Mouse (Mus musculus) MEL (cell line): ENCODE measurements around the gene Fzd4. TPM values are rescaled to one million over a fixed set of nuclear protein-coding genes. Genes with fewer than 3 reads are reported as not detected.
A peak's percentile ranks its signal among the peaks of the same experiment; 100 is the strongest.

Experiments
- DNase-seq: peaks from one replicate; pipeline ENCODE4 v3.0.0; 2011; ENCODE audit warnings: low read depth, low spot score
- H3K27ac ChIP-seq: 2 replicates; pipeline ENCODE4 v1.5.1; 2012; ENCODE audit warnings: low read depth, mild to moderate bottlenecking, control low read depth, low read length, moderate library complexity; ENCODE audit not compliant: control insufficient read depth
- H3K27me3 ChIP-seq, 2 experiments: fragments of 150-350 bp in 1 of 2; sonication (generic) in 1 of 2; 2 replicates each; pipeline ENCODE4 v1.6.1; 2012; ENCODE audit warnings: low read length in 2 of 2, mild to moderate bottlenecking in 2 of 2, improper control_type of control experiment in 1 of 2, moderate library complexity in 1 of 2; ENCODE audit not compliant: insufficient read depth in 2 of 2, control insufficient read depth in 1 of 2
- H3K36me3 ChIP-seq, 2 experiments: 2 replicates each; pipeline ENCODE4 v1.6.1; 2012 to 2014; ENCODE audit warnings: low read length in 2 of 2, improper control_type of control experiment in 1 of 2, inconsistent platforms in 1 of 2, mild to moderate bottlenecking in 1 of 2; ENCODE audit not compliant: insufficient read depth in 2 of 2, control insufficient read depth in 1 of 2
- H3K4me1 ChIP-seq, 2 experiments: fragments of 150-350 bp in 1 of 2; sonication (generic) in 1 of 2; 2 replicates each; pipeline ENCODE4 v1.6.1; 2012; ENCODE audit warnings: low read length in 2 of 2, improper control_type of control experiment in 1 of 2, mild to moderate bottlenecking in 1 of 2; ENCODE audit not compliant: insufficient read depth in 2 of 2, control insufficient read depth in 1 of 2
- H3K4me3 ChIP-seq, 2 experiments: fragments of 150-350 bp in 1 of 2; sonication (generic) in 1 of 2; 2 replicates each; pipeline ENCODE4 v1.5.1; 2012; ENCODE audit warnings: low read depth in 2 of 2, low read length in 2 of 2, mild to moderate bottlenecking in 2 of 2, moderate library complexity in 2 of 2, control low read depth in 1 of 2, improper control_type of control experiment in 1 of 2; ENCODE audit not compliant: control insufficient read depth in 1 of 2, insufficient read depth in 1 of 2
- H3K79me2 ChIP-seq: 2 replicates; pipeline ENCODE4 v1.6.1; 2012; ENCODE audit warnings: mild to moderate bottlenecking, low read length, moderate library complexity; ENCODE audit not compliant: control insufficient read depth, poor library complexity, insufficient read depth
- H3K9ac ChIP-seq: 2 replicates; pipeline ENCODE4 v1.6.1; 2012; ENCODE audit warnings: low read depth, mild to moderate bottlenecking, control low read depth, low read length, moderate library complexity; ENCODE audit not compliant: control insufficient read depth, poor library complexity, severe bottlenecking
- H3K9me3 ChIP-seq: fragments of 150-350 bp; sonication (generic); replicated peaks from 2 replicates; pipeline ENCODE4 v1.6.1; 2012; ENCODE audit warnings: mild to moderate bottlenecking, low read length, improper control_type of control experiment, moderate library complexity; ENCODE audit not compliant: insufficient read depth
- BHLHE40 ChIP-seq: IDR thresholded peaks from 2 replicates; pipeline ENCODE4 v1.6.1; 2012; ENCODE audit warnings: low read depth, mild to moderate bottlenecking, inconsistent platforms, low read length, improper control_type of control experiment, borderline replicate concordance
- CHD2 ChIP-seq: IDR thresholded peaks from 2 replicates; pipeline ENCODE4 v1.6.1; 2011; ENCODE audit warnings: low read length, improper control_type of control experiment
- CTCF ChIP-seq, 3 experiments: IDR thresholded peaks in 2 of 3; conservative IDR thresholded peaks in 1 of 3; 2 replicates each; pipeline ENCODE4 v1.5.1; 2011 to 2012; ENCODE audit warnings: low read length in 3 of 3, low read depth in 2 of 3, mild to moderate bottlenecking in 2 of 3, improper control_type of control experiment in 1 of 3, inconsistent platforms in 1 of 3, mixed read lengths in 1 of 3, moderate library complexity in 1 of 3; ENCODE audit not compliant: control insufficient read depth in 1 of 3, insufficient read depth in 1 of 3, poor library complexity in 1 of 3, severe bottlenecking in 1 of 3
- ELF1 ChIP-seq: IDR thresholded peaks from 2 replicates; pipeline ENCODE4 v1.6.1; 2014; ENCODE audit warnings: low read depth, mild to moderate bottlenecking, inconsistent platforms, low read length, improper control_type of control experiment, moderate library complexity
- EP300 ChIP-seq, 2 experiments: IDR thresholded peaks; 2 replicates each; pipeline ENCODE4 v1.6.1; 2011; ENCODE audit warnings: improper control_type of control experiment in 2 of 2, low read length in 2 of 2, low read depth in 1 of 2, mild to moderate bottlenecking in 1 of 2
- ETS1 ChIP-seq: IDR thresholded peaks from 2 replicates; pipeline ENCODE4 v1.6.1; 2012; ENCODE audit warnings: low read depth, mild to moderate bottlenecking, inconsistent platforms, low read length, improper control_type of control experiment, moderate library complexity
- GABPA ChIP-seq: IDR thresholded peaks from 2 replicates; pipeline ENCODE4 v1.6.1; 2012; ENCODE audit warnings: low read depth, mild to moderate bottlenecking, inconsistent platforms, low read length, improper control_type of control experiment, moderate library complexity
- GATA1 ChIP-seq: IDR thresholded peaks from 2 replicates; pipeline ENCODE4 v1.6.1; 2011; ENCODE audit warnings: low read depth, low read length, improper control_type of control experiment
- HCFC1 ChIP-seq: IDR thresholded peaks from 2 replicates; pipeline ENCODE4 v1.6.1; 2012; ENCODE audit warnings: low read depth, mild to moderate bottlenecking, inconsistent platforms, low read length, improper control_type of control experiment, moderate library complexity
- JUND ChIP-seq: IDR thresholded peaks from 2 replicates; pipeline ENCODE4 v1.6.1; 2011; ENCODE audit warnings: low read depth, mild to moderate bottlenecking, improper control_type of control experiment, low read length
- KAT2A ChIP-seq: conservative IDR thresholded peaks from 2 replicates; pipeline ENCODE4 v1.6.1; 2012; ENCODE audit warnings: low read depth, low read length, improper control_type of control experiment, inconsistent platforms
- MAFK ChIP-seq: IDR thresholded peaks from 2 replicates; pipeline ENCODE4 v1.6.1; 2011; ENCODE audit warnings: low read depth, mild to moderate bottlenecking, low read length, improper control_type of control experiment, borderline replicate concordance
- MXI1 ChIP-seq: IDR thresholded peaks from 2 replicates; pipeline ENCODE4 v1.6.1; 2011; ENCODE audit warnings: mild to moderate bottlenecking, low read depth, low read length, improper control_type of control experiment
- MYC ChIP-seq: IDR thresholded peaks from 2 replicates; pipeline ENCODE4 v1.6.1; 2011; ENCODE audit warnings: low read depth, mild to moderate bottlenecking, low read length, improper control_type of control experiment, moderate library complexity
- NELFE ChIP-seq: IDR thresholded peaks from 2 replicates; pipeline ENCODE4 v1.6.1; 2011; ENCODE audit warnings: low read depth, low read length, improper control_type of control experiment
- POLR2AphosphoS2 ChIP-seq: IDR thresholded peaks from 2 replicates; pipeline ENCODE4 v1.6.1; 2011; ENCODE audit warnings: low read length, improper control_type of control experiment
- POLR2AphosphoS5 ChIP-seq: IDR thresholded peaks from 2 replicates; pipeline ENCODE4 v1.6.1; 2012; ENCODE audit warnings: low read depth, borderline replicate concordance, mild to moderate bottlenecking, inconsistent platforms, low read length, moderate library complexity, mixed read lengths
- RAD21 ChIP-seq: IDR thresholded peaks from 2 replicates; pipeline ENCODE4 v1.6.1; 2011; ENCODE audit warnings: mild to moderate bottlenecking, low read depth, low read length, improper control_type of control experiment
- SIN3A ChIP-seq: IDR thresholded peaks from 2 replicates; pipeline ENCODE4 v1.6.1; 2012; ENCODE audit warnings: low read length, improper control_type of control experiment, inconsistent platforms
- SMC3 ChIP-seq: IDR thresholded peaks from 2 replicates; pipeline ENCODE4 v1.6.1; 2011; ENCODE audit warnings: low read depth, low read length, improper control_type of control experiment
- TAL1 ChIP-seq: IDR thresholded peaks from 2 replicates; pipeline ENCODE4 v1.6.1; 2012; ENCODE audit warnings: mild to moderate bottlenecking, inconsistent platforms, low read length, moderate library complexity, mixed read lengths
- TBP ChIP-seq: IDR thresholded peaks from 2 replicates; pipeline ENCODE4 v1.8.0; 2011; ENCODE audit warnings: low read depth, low read length, improper control_type of control experiment
- TCF12 ChIP-seq: IDR thresholded peaks from 2 replicates; pipeline ENCODE4 v1.6.1; 2014; ENCODE audit warnings: low read depth, mild to moderate bottlenecking, inconsistent platforms, low read length, improper control_type of control experiment, moderate library complexity
- USF1 ChIP-seq: IDR thresholded peaks from 2 replicates; pipeline ENCODE4 v1.6.1; 2014; ENCODE audit warnings: low read depth, mild to moderate bottlenecking, inconsistent platforms, low read length, improper control_type of control experiment, moderate library complexity
- USF2 ChIP-seq, 2 experiments: IDR thresholded peaks; 2 replicates each; pipeline ENCODE4 v1.6.1; 2011 to 2012; ENCODE audit warnings: improper control_type of control experiment in 2 of 2, low read length in 2 of 2, borderline replicate concordance in 1 of 2, inconsistent platforms in 1 of 2, low read depth in 1 of 2, mild to moderate bottlenecking in 1 of 2; ENCODE audit not compliant: insufficient read depth in 1 of 2
- ZMIZ1 ChIP-seq: IDR thresholded peaks from 2 replicates; pipeline ENCODE4 v1.6.1; 2012; ENCODE audit warnings: low read depth, mild to moderate bottlenecking, inconsistent platforms, low read length, improper control_type of control experiment, moderate library complexity
- ZNF384 ChIP-seq: IDR thresholded peaks from 2 replicates; pipeline ENCODE4 v1.6.1; 2012; ENCODE audit warnings: low read depth, mild to moderate bottlenecking, inconsistent platforms, low read length, improper control_type of control experiment
- polyA plus RNA-seq, 2 experiments: library from polyadenylated mRNA; stranded (reverse) in 1 of 2; unstranded in 1 of 2; fragments of >175 nt in 1 of 2; fragments of >200 nt in 1 of 2; gene quantifications; 2 replicates each; pipeline versions ENCODE4 v1.2.1 to v1.2.4; 2012; ENCODE audit warnings: low replicate concordance in 2 of 2, low read depth in 1 of 2; ENCODE audit not compliant: insufficient read length in 2 of 2, insufficient read depth in 1 of 2, missing spikeins in 1 of 2
- total RNA-seq: library from RNA; depleted of rRNA; stranded (reverse); fragments of 300-350 nt; gene quantifications from 2 replicates; pipeline ENCODE4 v1.2.3, GENCODE M21; 2012; rRNA removed

The Fzd4 gene
- total RNA-seq (0.08 and 0.13 TPM in 2 replicates), polyA plus RNA-seq (1 to 10 TPM in 1 of 2 experiments, not detected in 1; 1.1 TPM)

- Histone ChIP-seq H3K4me3 (peak within 1 kb of the TSS; percentile 70 to 77), H3K9ac (peak within 1 kb of the TSS; percentile 65), H3K27me3 (peaks cover 6 to 7% of the 10 kb centered on the region in 2 experiments; a peak in 3 of 4 replicates), H3K9me3 (no peaks in the 10 kb centered on the region)
- TF ChIP-seq BHLHE40 (no peak), TAL1 (no peak), RAD21 (no peak), POLR2AphosphoS2 (no peak), EP300 (IDR thresholded peaks at IDR 0.05; ENCODE audit: low read depth in 1 of 2, low read length in 2 of 2) (no peak), SIN3A (0 out of 2 replicates have a peak, but pooled peaks have one; percentile 19), ELF1 (no peak), GATA1 (no peak), USF1 (no peak), NELFE (no peak), CTCF (IDR thresholded peaks at IDR 0.05 in 2 of 3, conservative IDR thresholded peaks at IDR 0.05 in 1 of 3; ENCODE audit: control insufficient read depth in 1 of 3, insufficient read depth in 1 of 3, low read depth in 2 of 3, low read length in 3 of 3, poor library complexity in 1 of 3, severe bottlenecking in 1 of 3) (0 out of 6 replicates have a peak, but pooled peaks of 1 of the 3 experiments have one; percentile 4), POLR2AphosphoS5 (no peak), ZNF384 (no peak), ETS1 (no peak), SMC3 (no peak), ZMIZ1 (no peak)
- TF ChIP-seq, all 39 proteins: peak for 2
- H3K4me1 ChIP-seq, result peaks cover 0 to 4% of the 10 kb centered on the region in 2 experiments; a peak in 1 of 4 replicates
- DNase-seq, result peak; percentile 92
- no peak within 1 kb of the TSS for H3K27ac ChIP-seq
- H3K79me2 ChIP-seq, result no peaks in the 10 kb centered on the region; the same call in 1 of the 2 replicates
- no peaks in the 10 kb centered on the region for H3K36me3 ChIP-seq
Measured at GRCm38 (mm10) chr7:89404081-89404733, at the start of gene Fzd4, which contains the start of gene Tmem135. Gene Fzd4, plus strand, starts transcription at chr7:89404355. Gene Tmem135, minus strand, starts transcription at chr7:89404222.

- Histone ChIP-seq H3K4me1 (no peaks in the 10 kb centered on the region), H3K27me3 (no peaks in the 10 kb centered on the region; a peak in 2 of 4 replicates), H3K9me3 (no peaks in the 10 kb centered on the region), H3K36me3 (no peaks in the 10 kb centered on the region), H3K27ac (no peak overlapping the region), H3K9ac (no peak overlapping the region), H3K79me2 (no peaks in the 10 kb centered on the region), H3K4me3 (no peak overlapping the region)
- TF ChIP-seq TAL1, result no peak
- no peak for TF ChIP-seq MAFK
- no peak for TF ChIP-seq MYC
- no peak for TF ChIP-seq SMC3
- TF ChIP-seq POLR2AphosphoS5, result no peak
- no peak for TF ChIP-seq MXI1
- no peak for TF ChIP-seq JUND
- no peak for TF ChIP-seq SIN3A
- TF ChIP-seq RAD21, result no peak
- TF ChIP-seq GABPA, result no peak
- TF ChIP-seq POLR2AphosphoS2, result no peak
- no peak for TF ChIP-seq CHD2
- no peak for TF ChIP-seq TCF12
- TF ChIP-seq HCFC1, result no peak
- no peak for TF ChIP-seq TBP
- TF ChIP-seq KAT2A, result no peak
- TF ChIP-seq NELFE, result no peak
- no peak for TF ChIP-seq USF2 (IDR thresholded peaks at IDR 0.05; ENCODE audit: borderline replicate concordance in 1 of 2, insufficient read depth in 1 of 2, low read depth in 1 of 2, low read length in 2 of 2)
- TF ChIP-seq USF1, result no peak
- DNase-seq, result no peak
Measured at GRCm38 (mm10) chr7:89355519-89356255, 48.5 kb upstream of the Fzd4 start.
